ENCODE assay signal across 24 mouse cellular contexts in genomic region chr12:41313391-41313790, GRCm38 (mm10).
A peak's percentile ranks its signal among the peaks of the same experiment; 100 is the strongest.
DNase-seq lines count a peak whose midpoint lies in the region; ATAC-seq and TF ChIP-seq lines count a peak whose summit lies in the region.
"Had no signal": no experiment of that assay in that cellular context is flagged by ENCODE, and none has a peak within 500 bp of the region (broad histone marks: within the 10 kb centered on the region; RNA-seq: fewer than 3 reads in every experiment).

No protein-coding gene starts in this region.

- H3K9me3 ChIP-seq in hindbrain, embryonic 14.5 days (ENCODE audit: control insufficient read depth, low read length): no peaks in the 10 kb centered on the region
- no peaks in the 10 kb centered on the region for H3K9me3 ChIP-seq in hindbrain, embryonic 13.5 days
- no peaks in the 10 kb centered on the region for H3K9me3 ChIP-seq in lung, postnatal 0 days (ENCODE audit: low read length)
- H3K9me3 ChIP-seq: embryonic facial prominence, embryonic 15.5 days; forebrain, embryonic 10.5 days; heart, embryonic 12.5 days; hindbrain, embryonic 12.5 days had no signal

- TF ChIP-seq CTCF in lung, postnatal 0 days (IDR thresholded peaks at IDR 0.05): no peak

- H3K27me3 ChIP-seq in hindbrain, embryonic 14.5 days (ENCODE audit: control insufficient read depth, insufficient read depth, low read length): no peaks in the 10 kb centered on the region
- H3K27me3 ChIP-seq in hindbrain, embryonic 13.5 days: no peaks in the 10 kb centered on the region
- no peaks in the 10 kb centered on the region for H3K27me3 ChIP-seq in lung, postnatal 0 days (replicated peaks; ENCODE audit: insufficient read depth, low read length)
- H3K27me3 ChIP-seq: CH12.LX; embryonic facial prominence, embryonic 15.5 days; heart, embryonic 12.5 days; hindbrain, embryonic 12.5 days; Patski had no signal

- H3K4me1 ChIP-seq in hindbrain, embryonic 14.5 days (replicated peaks; ENCODE audit: control insufficient read depth, insufficient read depth, low read length): peaks cover 18% of the 10 kb centered on the region
- peaks cover 15% of the 10 kb centered on the region for H3K4me1 ChIP-seq in hindbrain, embryonic 13.5 days (replicated peaks)
- no peaks in the 10 kb centered on the region for H3K4me1 ChIP-seq in lung, postnatal 0 days (ENCODE audit: insufficient read depth, low read depth, low read length)
- H3K4me1 ChIP-seq: embryonic facial prominence, embryonic 15.5 days; heart, embryonic 12.5 days had no signal

- no peak for ATAC-seq in hindbrain, embryonic 14.5 days (ENCODE audit: low FRiP score)
- no peak for ATAC-seq in hindbrain, embryonic 13.5 days (ENCODE audit: low FRiP score)
- no peak for ATAC-seq in lung, postnatal 0 days
- ATAC-seq in granulocyte monocyte progenitor cell, adult 5-6 weeks (replicated peaks; ENCODE audit: poor library complexity, severe bottlenecking): peak; percentile 87
- ATAC-seq: activated CD4-positive, CD25-positive, alpha-beta regulatory T cell, adult 4 months; forebrain, embryonic 14.5 days; inflammation-experienced regulatory T-cells, adult 6 months; Patski had no signal

- no peak for TF ChIP-seq EP300 in lung, postnatal 0 days (IDR thresholded peaks at IDR 0.05)

- no peak overlapping the region for H3K9ac ChIP-seq in hindbrain, embryonic 14.5 days
- no peak overlapping the region for H3K9ac ChIP-seq in hindbrain, embryonic 13.5 days
- H3K9ac ChIP-seq in lung, postnatal 0 days (replicated peaks; ENCODE audit: low read depth): no peak overlapping the region
- H3K9ac ChIP-seq: embryonic facial prominence, embryonic 15.5 days; heart, embryonic 12.5 days; hindbrain, embryonic 12.5 days had no signal

- WGBS in hindbrain, embryonic 14.5 days: 93% methylated on average over 6 of the region's 6 CpGs
- WGBS in hindbrain, embryonic 13.5 days: 92% methylated on average over 6 of the region's 6 CpGs
- WGBS in lung, postnatal 0 days: 72% methylated on average over 6 of the region's 6 CpGs

- H3K36me3 ChIP-seq in hindbrain, embryonic 14.5 days (replicated peaks; ENCODE audit: control insufficient read depth, insufficient read depth): no peaks in the 10 kb centered on the region
- H3K36me3 ChIP-seq in hindbrain, embryonic 13.5 days: no peaks in the 10 kb centered on the region
- no peaks in the 10 kb centered on the region for H3K36me3 ChIP-seq in lung, postnatal 0 days (ENCODE audit: insufficient read depth, low read length)
- H3K36me3 ChIP-seq: embryonic facial prominence, embryonic 15.5 days; forebrain, embryonic 10.5 days; heart, embryonic 12.5 days; hindbrain, embryonic 12.5 days had no signal

- H3K4me2 ChIP-seq in hindbrain, embryonic 14.5 days (replicated peaks): no peak overlapping the region
- H3K4me2 ChIP-seq in hindbrain, embryonic 13.5 days: no peak overlapping the region
- no peak overlapping the region for H3K4me2 ChIP-seq in lung, postnatal 0 days (replicated peaks; ENCODE audit: low read depth, low read length)
- H3K4me2 ChIP-seq: embryonic facial prominence, embryonic 15.5 days; heart, embryonic 12.5 days; hindbrain, embryonic 12.5 days had no signal

- no peak overlapping the region for H3K27ac ChIP-seq in hindbrain, embryonic 14.5 days
- no peak overlapping the region for H3K27ac ChIP-seq in hindbrain, embryonic 13.5 days
- no peak overlapping the region for H3K27ac ChIP-seq in lung, postnatal 0 days (ENCODE audit: low read length)
- H3K27ac ChIP-seq: embryonic facial prominence, embryonic 15.5 days; forebrain, embryonic 10.5 days; heart, adult 2 months; hindbrain, embryonic 12.5 days had no signal

- H3K4me3 ChIP-seq in hindbrain, embryonic 14.5 days (replicated peaks; ENCODE audit: low read length): no peak overlapping the region
- H3K4me3 ChIP-seq in hindbrain, embryonic 13.5 days: no peak overlapping the region
- no peak overlapping the region for H3K4me3 ChIP-seq in lung, postnatal 0 days (ENCODE audit: low read depth, low read length)
- H3K4me3 ChIP-seq: embryonic facial prominence, embryonic 15.5 days; erythroblast, embryonic 14.5 days; forebrain, embryonic 10.5 days; heart, adult 2 months; heart, embryonic 12.5 days; hindbrain, embryonic 12.5 days had no signal

- DNase-seq in hindbrain, embryonic 14.5 days (ENCODE audit: low spot score): peak; percentile 11
- peak; percentile 4 for DNase-seq in lung, postnatal 0 days (ENCODE audit: low spot score)
- DNase-seq in lung, postnatal 10 days: no peak
- DNase-seq in brain, adult 2 months (ENCODE audit: low read depth, low spot score): peak; percentile 3
- no peak for DNase-seq in neural tube, embryonic 10.5 days (ENCODE audit: extremely low spot score, low spot score)
- DNase-seq: adrenal gland, postnatal 14 days; cerebellum, adult 11 months; cerebellum, adult 9-10 months; cerebellum, postnatal 25 days; gastrocnemius, postnatal 36 days; heart, adult 2 months; kidney, adult 11 months had no signal

Comparison
In these comparisons a context has a peak if more than half of its experiments do, and no peak if none do; other contexts are left out.
1. DNase-seq: peak in hindbrain, embryonic 14.5 days (single experiment), lung, postnatal 0 days (single experiment) and brain, adult 2 months (single experiment); none in lung, postnatal 10 days (single experiment) and neural tube, embryonic 10.5 days (single experiment).